Mouse (Mus musculus) neural tube, embryonic 13.5 days (tissue): Measurements from ENCODE around the gene Cacybp. TPM values are rescaled to one million over a fixed set of nuclear protein-coding genes. Genes with fewer than 3 reads are reported as not detected.

Experiments used
- ATAC-seq: fragments of 200-750 bp; cut with Nextera tagmentation; 2 replicates; pipeline ENCODE4 v1.8.0; 2017; ENCODE audit warnings: low read depth, mild to moderate bottlenecking, moderate TSS enrichment, moderate library complexity
- H3K27ac ChIP-seq: fragments of 300-500 bp; sonication (generic); replicated peaks from 2 replicates; pipeline ENCODE4 v1.5.1; 2015; ENCODE audit warnings: moderate library complexity, mild to moderate bottlenecking, inconsistent platforms
- H3K27me3 ChIP-seq: fragments of 300-500 bp; sonication (generic); 2 replicates; pipeline ENCODE4 v1.6.1; 2015; ENCODE audit warnings: mild to moderate bottlenecking, inconsistent platforms
- H3K36me3 ChIP-seq: fragments of 300-500 bp; sonication (generic); 2 replicates; pipeline ENCODE4 v1.6.1; 2015; ENCODE audit warnings: mild to moderate bottlenecking, inconsistent platforms
- H3K4me1 ChIP-seq: fragments of 300-500 bp; sonication (generic); replicated peaks from 2 replicates; pipeline ENCODE4 v1.6.1; 2015; ENCODE audit warnings: inconsistent platforms
- H3K4me2 ChIP-seq: fragments of 300-500 bp; sonication (generic); 2 replicates; pipeline ENCODE4 v1.6.1; 2015; ENCODE audit warnings: inconsistent platforms, mild to moderate bottlenecking, moderate library complexity
- H3K4me3 ChIP-seq: fragments of 300-500 bp; sonication (generic); 2 replicates; pipeline ENCODE4 v1.5.1; 2015; ENCODE audit warnings: mild to moderate bottlenecking, inconsistent platforms
- H3K9ac ChIP-seq: fragments of 300-500 bp; sonication (generic); 2 replicates; pipeline ENCODE4 v1.6.1; 2015; ENCODE audit warnings: moderate library complexity, mild to moderate bottlenecking, inconsistent platforms
- H3K9me3 ChIP-seq: fragments of 300-500 bp; sonication (generic); 2 replicates; pipeline ENCODE4 v1.6.1; 2016; ENCODE audit warnings: inconsistent platforms
- WGBS: fragments of 180-500 bp; shearing (Covaris S2); methylation state at CpG from one replicate; pipeline ENCODE4 v1.1.7; 2015; 5-methylcytosine and 5-hydroxymethylcytosine counted together
- polyA plus RNA-seq: library from polyadenylated mRNA; unstranded; fragments of >200 nt; fragmentation: Nextera tagmentation; extraction: Ambion mirVana; gene quantifications from 2 replicates; pipeline ENCODE4 v1.2.1, GENCODE M21; 2015

Cacybp gene
- polyA plus RNA-seq: 273 and 285 TPM in 2 replicates

GRCm38 (mm10) chr1:160212703-160213669 lies at the start of gene Cacybp:
Cacybp (minus strand) TSS chr1:160212875.
- under 1% methylated on average over 76 of the region's 76 CpGs for WGBS
- Histone ChIP-seq H3K4me3 (peak within 1 kb of the TSS; percentile 79), H3K27ac (peak within 1 kb of the TSS; percentile 99), H3K36me3 (0 out of 2 replicates have a peak, but pooled peaks cover 3% of the 10 kb centered on the region), H3K4me2 (peak within 1 kb of the TSS; percentile 85), H3K27me3 (no peaks in the 10 kb centered on the region), H3K4me1 (peaks cover 35% of the 10 kb centered on the region), H3K9me3 (no peaks in the 10 kb centered on the region), H3K9ac (peak within 1 kb of the TSS; percentile 93)
- peak; percentile 97 for ATAC-seq

DNA sequence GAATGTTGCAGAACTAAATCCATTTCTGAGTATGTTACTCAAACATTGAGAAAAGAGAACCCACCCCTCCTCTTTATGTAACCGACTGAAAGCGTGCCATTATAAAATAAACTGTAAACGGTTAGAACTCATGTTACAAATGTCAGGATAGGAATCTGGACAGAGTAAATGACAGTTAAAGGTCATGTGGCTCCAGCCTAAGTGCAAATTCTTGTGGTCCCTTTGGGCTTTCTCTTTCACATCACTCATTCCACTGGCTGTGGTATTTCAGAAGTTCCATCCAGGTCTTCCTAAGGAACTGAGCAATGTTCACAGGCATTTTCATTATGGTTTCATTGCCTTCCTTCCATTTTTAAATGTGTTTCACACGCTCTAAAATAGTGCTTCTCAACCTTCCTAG lies 49.7 kb upstream of the Cacybp start:
- Histone ChIP-seq H3K9ac (no peak overlapping the region), H3K4me2 (no peak overlapping the region), H3K4me1 (peaks cover 13% of the 10 kb centered on the region), H3K9me3 (no peaks in the 10 kb centered on the region), H3K4me3 (no peak overlapping the region), H3K36me3 (no peaks in the 10 kb centered on the region), H3K27me3 (no peaks in the 10 kb centered on the region), H3K27ac (no peak overlapping the region)
- 81% methylated on average over 4 of the region's 4 CpGs for WGBS
- ATAC-seq: no peak

DNA sequence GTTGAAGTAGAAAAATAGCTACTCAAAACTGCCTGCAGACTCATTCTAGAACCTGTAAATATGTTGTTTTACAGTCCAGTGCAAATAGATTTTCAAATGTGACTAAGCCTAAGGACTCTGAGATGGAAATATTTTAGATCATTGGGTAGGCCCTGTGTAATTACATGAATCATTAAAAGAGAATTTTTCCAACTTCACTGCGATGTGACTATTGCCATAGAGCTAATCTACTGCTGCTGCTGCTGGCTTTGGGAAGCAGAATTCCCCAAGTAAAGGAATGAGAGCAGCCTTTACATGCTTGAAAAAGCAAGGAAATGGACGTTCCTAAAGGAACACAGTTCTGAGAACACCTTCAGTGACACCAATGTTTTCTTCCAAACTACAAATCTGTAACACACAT lies 49.2 kb upstream of the Cacybp start:
- peaks cover 13% of the 10 kb centered on the region for H3K4me1 ChIP-seq
- H3K4me2 ChIP-seq: no peak overlapping the region
- H3K9me3 ChIP-seq: no peaks in the 10 kb centered on the region
- H3K27ac ChIP-seq: no peak overlapping the region
- ATAC-seq: no peak
- H3K36me3 ChIP-seq: no peaks in the 10 kb centered on the region
- no peaks in the 10 kb centered on the region for H3K27me3 ChIP-seq
- 71% methylated on average over 2 of the region's 2 CpGs for WGBS
- no peak overlapping the region for H3K9ac ChIP-seq
- H3K4me3 ChIP-seq: no peak overlapping the region

GRCm38 (mm10) chr1:160260605-160261004 lies 47.9 kb upstream of the Cacybp start:
- Histone ChIP-seq H3K27ac (peak overlapping the region; percentile 62; the same call in 1 of the 2 replicates), H3K9me3 (no peaks in the 10 kb centered on the region), H3K4me1 (peaks cover 13% of the 10 kb centered on the region), H3K4me3 (no peak overlapping the region), H3K27me3 (no peaks in the 10 kb centered on the region), H3K4me2 (no peak overlapping the region), H3K9ac (no peak overlapping the region), H3K36me3 (peaks cover 7% of the 10 kb centered on the region; the same call in 1 of the 2 replicates)
- 86% methylated on average over 4 of the region's 4 CpGs for WGBS
- ATAC-seq: 0 out of 2 replicates have a peak, but pooled peaks have one; percentile 44

DNA sequence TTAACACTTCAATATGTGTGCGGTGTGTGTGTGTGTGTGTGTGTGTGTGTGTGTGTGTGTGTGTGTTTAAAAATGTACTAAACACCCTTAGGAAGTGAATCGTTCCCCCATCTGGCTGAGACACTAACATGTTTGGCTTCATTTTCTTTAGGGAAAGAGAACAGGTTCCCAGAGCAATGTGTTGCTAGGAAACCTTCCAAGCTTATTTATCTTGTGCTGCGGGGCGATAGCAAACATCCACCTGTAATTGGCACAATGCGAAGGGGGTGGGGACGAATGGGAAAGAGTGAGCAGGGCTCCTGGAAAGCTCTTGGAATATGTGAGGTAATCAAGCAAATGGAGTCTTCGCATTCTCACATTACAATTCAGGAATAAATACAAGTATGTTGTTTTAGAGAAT lies 47.2 kb upstream of the Cacybp start:
- no peak overlapping the region for H3K9ac ChIP-seq
- H3K27me3 ChIP-seq: no peaks in the 10 kb centered on the region
- WGBS: 45% methylated on average over 7 of the region's 7 CpGs
- ATAC-seq: peak; percentile 84
- peaks cover 13% of the 10 kb centered on the region for H3K4me1 ChIP-seq
- H3K27ac ChIP-seq: no peak overlapping the region
- H3K36me3 ChIP-seq: peaks cover 11% of the 10 kb centered on the region; the same call in 1 of the 2 replicates
- no peaks in the 10 kb centered on the region for H3K9me3 ChIP-seq
- H3K4me3 ChIP-seq: no peak overlapping the region
- H3K4me2 ChIP-seq: no peak overlapping the region

DNA sequence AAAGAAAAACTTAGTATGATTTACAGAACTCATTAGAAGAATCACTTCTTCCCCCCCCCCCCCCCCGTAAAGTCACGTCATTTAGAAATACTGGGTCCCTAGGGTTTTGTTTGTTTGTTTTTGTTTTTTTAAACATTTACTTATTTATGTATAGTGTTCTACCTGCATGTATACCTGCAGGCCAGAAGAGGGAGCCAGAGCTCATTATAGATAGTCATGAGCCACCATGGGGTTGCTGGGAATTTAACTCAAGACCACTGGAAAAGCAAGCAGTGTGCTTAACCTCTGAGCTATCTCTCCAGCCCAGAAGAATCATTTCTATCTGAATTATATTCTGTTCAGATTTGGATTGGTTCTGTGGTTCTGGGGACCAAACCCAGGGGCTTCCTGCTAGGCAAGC lies 40.4 kb upstream of the Cacybp start:
- H3K4me1 ChIP-seq: no peaks in the 10 kb centered on the region
- WGBS: 90% methylated on average over 2 of the region's 2 CpGs
- no peaks in the 10 kb centered on the region for H3K27me3 ChIP-seq
- H3K9me3 ChIP-seq: no peaks in the 10 kb centered on the region
- peaks cover 11% of the 10 kb centered on the region; the same call in 1 of the 2 replicates for H3K36me3 ChIP-seq
- no peak overlapping the region for H3K4me3 ChIP-seq
- no peak for ATAC-seq
- no peak overlapping the region for H3K27ac ChIP-seq
- H3K9ac ChIP-seq: no peak overlapping the region
- H3K4me2 ChIP-seq: no peak overlapping the region

GRCm38 (mm10) chr1:160251388-160252007 lies 38.8 kb upstream of the Cacybp start:
- Histone ChIP-seq H3K27ac (no peak overlapping the region), H3K4me2 (no peak overlapping the region), H3K36me3 (peaks cover 11% of the 10 kb centered on the region; the same call in 1 of the 2 replicates), H3K27me3 (no peaks in the 10 kb centered on the region), H3K9me3 (no peaks in the 10 kb centered on the region), H3K4me1 (no peaks in the 10 kb centered on the region), H3K4me3 (no peak overlapping the region), H3K9ac (no peak overlapping the region)
- WGBS: 83% methylated on average over 5 of the region's 5 CpGs
- ATAC-seq: no peak

GRCm38 (mm10) chr1:160250782-160251181 lies 38.1 kb upstream of the Cacybp start:
- Histone ChIP-seq H3K36me3 (peaks cover 5% of the 10 kb centered on the region; the same call in 1 of the 2 replicates), H3K4me3 (no peak overlapping the region), H3K27ac (no peak overlapping the region), H3K27me3 (no peaks in the 10 kb centered on the region), H3K9me3 (no peaks in the 10 kb centered on the region), H3K4me2 (no peak overlapping the region), H3K9ac (no peak overlapping the region), H3K4me1 (no peaks in the 10 kb centered on the region)
- no peak for ATAC-seq
- WGBS: 77% methylated on average over 4 of the region's 4 CpGs

DNA sequence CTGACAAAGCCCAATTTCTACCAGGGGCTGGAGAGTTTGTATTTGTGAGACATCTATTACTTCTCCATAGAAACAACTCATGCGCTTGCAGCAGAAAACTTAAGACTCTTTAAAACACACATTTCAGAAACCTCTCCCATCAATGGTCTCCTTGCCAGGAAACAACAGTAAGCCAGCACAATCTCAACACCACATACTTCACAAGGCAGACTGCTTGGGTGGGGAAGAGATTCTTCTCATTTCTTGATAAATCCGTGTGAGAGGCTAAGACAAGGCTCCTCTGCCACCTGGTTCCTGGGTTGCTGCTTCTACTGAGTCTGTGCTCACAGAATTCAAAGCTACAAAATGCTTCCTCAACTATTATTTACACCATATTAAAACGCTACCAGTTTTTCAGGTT lies 37.1 kb upstream of the Cacybp start:
- Histone ChIP-seq H3K9me3 (no peaks in the 10 kb centered on the region), H3K9ac (no peak overlapping the region), H3K4me3 (no peak overlapping the region), H3K4me2 (no peak overlapping the region), H3K27me3 (no peaks in the 10 kb centered on the region), H3K4me1 (no peaks in the 10 kb centered on the region), H3K36me3 (no peaks in the 10 kb centered on the region), H3K27ac (no peak overlapping the region)
- 78% methylated on average over 3 of the region's 3 CpGs for WGBS
- ATAC-seq: no peak

DNA sequence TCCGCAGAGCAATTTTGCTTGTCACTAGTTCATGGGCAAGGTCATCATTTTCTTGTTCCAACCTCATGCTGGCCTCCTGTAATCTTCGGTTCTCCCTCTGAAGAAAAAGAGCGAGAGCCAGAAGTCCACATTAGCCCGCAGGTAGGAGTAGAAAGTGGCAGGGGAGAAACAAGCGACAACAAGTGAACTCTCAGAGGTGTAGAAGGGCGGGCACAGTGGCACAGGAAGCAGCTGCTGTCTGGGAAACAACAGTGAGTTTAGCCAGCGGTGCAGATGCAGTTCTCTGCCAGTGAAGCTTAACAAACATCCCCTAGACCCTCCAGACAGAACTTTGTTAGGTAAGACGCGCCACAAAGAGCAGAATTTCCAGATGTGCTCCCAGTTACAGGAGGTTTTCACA lies 34.8 kb upstream of the Cacybp start:
- Histone ChIP-seq H3K27me3 (no peaks in the 10 kb centered on the region), H3K4me1 (no peaks in the 10 kb centered on the region), H3K9ac (no peak overlapping the region), H3K4me3 (no peak overlapping the region), H3K36me3 (no peaks in the 10 kb centered on the region), H3K27ac (no peak overlapping the region), H3K9me3 (no peaks in the 10 kb centered on the region), H3K4me2 (no peak overlapping the region)
- 84% methylated on average over 9 of the region's 9 CpGs for WGBS
- ATAC-seq: no peak

DNA sequence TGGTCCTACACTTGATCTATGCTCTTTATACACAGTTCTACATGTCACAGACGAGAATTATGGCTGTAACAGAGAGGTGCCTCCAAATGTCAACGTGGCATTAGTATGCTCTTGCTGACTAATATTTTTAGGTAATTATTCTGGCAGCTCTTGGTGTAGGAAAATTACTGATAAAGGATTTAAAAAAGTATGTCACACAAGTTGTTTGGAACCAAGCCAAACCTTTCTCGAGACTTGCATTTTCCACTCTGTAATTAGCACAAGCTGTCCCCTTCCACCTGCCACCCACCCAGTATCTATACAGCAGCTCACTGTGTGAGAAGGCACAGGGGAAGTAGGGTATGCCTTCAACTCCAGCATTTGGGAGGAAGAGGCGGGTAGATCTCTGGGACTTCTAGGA lies 34.2 kb upstream of the Cacybp start:
- Histone ChIP-seq H3K4me3 (no peak overlapping the region), H3K4me1 (no peaks in the 10 kb centered on the region), H3K36me3 (no peaks in the 10 kb centered on the region), H3K9ac (no peak overlapping the region), H3K27me3 (no peaks in the 10 kb centered on the region), H3K27ac (no peak overlapping the region), H3K4me2 (no peak overlapping the region), H3K9me3 (no peaks in the 10 kb centered on the region)
- ATAC-seq: no peak
- 74% methylated on average over 4 of the region's 4 CpGs for WGBS

- H3K9me3 ChIP-seq: no peaks in the 10 kb centered on the region
- H3K36me3 ChIP-seq: no peaks in the 10 kb centered on the region
- no peak overlapping the region for H3K27ac ChIP-seq
- 85% methylated on average over 2 of the region's 2 CpGs for WGBS
- no peak overlapping the region for H3K4me2 ChIP-seq
- no peak overlapping the region for H3K9ac ChIP-seq
- H3K4me1 ChIP-seq: no peaks in the 10 kb centered on the region
- no peak overlapping the region for H3K4me3 ChIP-seq
- H3K27me3 ChIP-seq: no peaks in the 10 kb centered on the region
- ATAC-seq: no peak
Observed at GRCm38 (mm10) chr1:160245954-160246353, 33.3 kb upstream of the Cacybp start.
